Mouse (Mus musculus) midbrain, postnatal 0 days (tissue): ENCODE measurements around the gene Polg. TPM values are rescaled to one million over a fixed set of nuclear protein-coding genes. Genes with fewer than 3 reads are reported as not detected.

Experiments
- ATAC-seq: fragments of 200-750 bp; cut with Nextera tagmentation; 2 replicates; pipeline ENCODE4 v1.8.0; 2017; ENCODE audit warnings: moderate number of reproducible peaks, mild to moderate bottlenecking, moderate TSS enrichment, moderate library complexity; ENCODE audit not compliant: low FRiP score
- DNase-seq: peaks from one replicate; pipeline ENCODE4 v3.0.0-alpha.2; 2015; ENCODE audit warnings: low spot score
- H3K27ac ChIP-seq: fragments of 300-500 bp; sonication (generic); 2 replicates; pipeline ENCODE4 v1.5.1; 2014; ENCODE audit warnings: low read depth, mild to moderate bottlenecking, low read length, mixed read lengths
- H3K27me3 ChIP-seq: fragments of 300-500 bp; sonication (generic); 2 replicates; pipeline ENCODE4 v1.6.1; 2014; ENCODE audit warnings: low read length, control low read depth, mixed read lengths; ENCODE audit not compliant: insufficient read depth
- H3K36me3 ChIP-seq: fragments of 300-500 bp; sonication (generic); 2 replicates; pipeline ENCODE4 v1.6.1; 2014; ENCODE audit warnings: low read length, control low read depth, mixed read lengths; ENCODE audit not compliant: insufficient read depth
- H3K4me1 ChIP-seq: fragments of 300-500 bp; sonication (generic); 2 replicates; pipeline ENCODE4 v1.6.1; 2014; ENCODE audit warnings: mild to moderate bottlenecking, control low read depth, antibody characterized with exemption, low read length, mixed read lengths; ENCODE audit not compliant: insufficient read depth
- H3K4me2 ChIP-seq: fragments of 300-500 bp; sonication (generic); 2 replicates; pipeline ENCODE4 v1.6.1; 2014; ENCODE audit warnings: low read depth, mild to moderate bottlenecking, low read length, mixed read lengths; ENCODE audit not compliant: poor library complexity, severe bottlenecking
- H3K4me3 ChIP-seq: fragments of 300-500 bp; sonication (generic); 2 replicates; pipeline ENCODE4 v1.5.1; 2014; ENCODE audit warnings: low read depth, mild to moderate bottlenecking, low read length, moderate library complexity
- H3K9ac ChIP-seq: fragments of 300-500 bp; sonication (generic); replicated peaks from 2 replicates; pipeline ENCODE4 v1.6.1; 2014; ENCODE audit warnings: mild to moderate bottlenecking, low read length, moderate library complexity, mixed read lengths; ENCODE audit not compliant: poor library complexity, severe bottlenecking
- H3K9me3 ChIP-seq: fragments of 300-500 bp; sonication (generic); 2 replicates; pipeline ENCODE4 v1.6.1; 2016; ENCODE audit warnings: low read length, control low read depth
- CTCF ChIP-seq: IDR thresholded peaks from 2 replicates; pipeline ENCODE4 v1.5.1; 2016; ENCODE audit warnings: antibody characterized with exemption, mild to moderate bottlenecking
- WGBS: fragments of 180-500 bp; shearing (Covaris S2); extraction: QIAGEN DNeasy Blood & Tissue Kit; methylation state at CpG from one replicate; pipeline ENCODE4 v1.1.7; 2014; 5-methylcytosine and 5-hydroxymethylcytosine counted together
- polyA plus RNA-seq: library from polyadenylated mRNA; unstranded; fragments of >200 nt; fragmentation: Nextera tagmentation; extraction: Ambion mirVana; gene quantifications from 2 replicates; pipeline ENCODE4 v1.2.1, GENCODE M21; 2015
- total RNA-seq: library from RNA; depleted of rRNA; stranded (reverse); fragments of >200 nt; gene quantifications from 2 replicates; pipeline ENCODE4 v1.2.3, GENCODE M21; 2014

Polg gene
- total and polyA plus RNA-seq, 2 experiments from 2014 or later, result 18.6 to 46.5 TPM

DNA sequence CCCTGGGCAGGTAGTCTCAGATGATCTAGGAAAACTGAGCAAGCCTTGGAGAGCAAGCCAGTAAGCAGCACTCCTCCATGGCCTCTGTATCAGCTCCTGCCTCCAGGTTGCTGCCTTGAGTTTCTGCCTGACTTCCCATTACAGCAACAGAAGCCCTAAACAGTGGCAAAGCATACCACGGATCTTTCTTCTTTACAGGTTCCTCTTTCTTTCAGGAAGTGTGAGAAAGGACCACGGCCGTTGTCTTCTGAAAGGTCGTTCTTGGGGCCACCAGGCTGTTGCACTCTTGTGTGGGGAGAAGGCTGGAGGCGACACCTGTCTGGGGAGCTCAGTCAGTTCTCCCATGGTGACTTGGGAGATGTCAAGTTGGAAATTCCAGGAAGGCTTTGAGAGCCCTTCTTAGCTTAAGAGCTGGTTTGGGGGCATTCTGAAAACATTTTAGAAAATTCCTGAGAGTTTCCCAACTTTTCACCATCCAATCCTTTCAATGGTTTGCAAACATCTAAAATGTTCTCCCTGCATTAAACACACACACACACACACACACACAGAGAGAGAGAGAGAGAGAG lies 8.8 kb upstream of the Polg start:
- DNase-seq, result no peak
- 0 out of 2 replicates have a peak, but pooled peaks cover 3% of the 10 kb centered on the region for H3K4me1 ChIP-seq
- no peak overlapping the region for H3K4me2 ChIP-seq
- H3K9me3 ChIP-seq, result no peaks in the 10 kb centered on the region
- H3K4me3 ChIP-seq, result no peak overlapping the region
- H3K27me3 ChIP-seq, result no peaks in the 10 kb centered on the region
- H3K9ac ChIP-seq, result no peak overlapping the region
- no peaks in the 10 kb centered on the region for H3K36me3 ChIP-seq
- TF ChIP-seq CTCF, result no peak
- 86% methylated on average over 5 of the region's 5 CpGs for WGBS
- no peak overlapping the region for H3K27ac ChIP-seq
- no peak for ATAC-seq

DNA sequence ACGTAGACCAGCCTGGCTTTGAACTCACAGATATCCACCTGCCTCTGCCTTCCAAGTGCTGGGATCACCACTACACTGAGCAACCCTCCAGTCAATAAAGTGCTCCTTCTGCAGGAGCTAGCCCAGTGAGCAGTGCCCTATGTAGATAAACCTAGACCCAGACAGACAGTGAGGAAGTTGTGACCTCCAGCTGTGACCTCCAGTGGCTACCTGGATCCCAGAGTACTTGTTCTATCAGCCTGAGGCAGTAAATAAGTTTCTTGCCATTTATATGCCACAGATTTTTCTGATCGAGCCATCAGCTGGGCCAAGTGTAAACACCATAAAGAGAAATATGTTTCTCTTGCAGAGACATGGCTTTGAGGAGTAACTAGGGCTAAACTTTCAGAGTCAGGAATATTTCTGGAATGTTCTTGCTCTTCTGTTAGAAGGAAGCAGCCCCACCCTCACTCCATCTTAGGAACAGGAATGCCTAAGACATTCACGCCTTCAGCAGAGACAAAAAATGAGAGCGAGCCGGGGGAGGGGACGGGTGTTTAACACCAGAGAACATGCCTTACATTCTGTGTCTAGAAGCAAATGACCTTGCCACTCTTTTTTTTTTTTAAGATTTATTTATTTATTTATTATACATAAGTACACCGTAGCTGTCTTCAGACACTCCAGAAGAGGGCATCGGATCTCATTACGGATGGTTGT lies 7.5 kb upstream of the Polg start:
- Histone ChIP-seq H3K9me3 (no peaks in the 10 kb centered on the region), H3K27ac (no peak overlapping the region), H3K4me2 (no peak overlapping the region), H3K4me1 (0 out of 2 replicates have a peak, but pooled peaks cover 3% of the 10 kb centered on the region), H3K36me3 (no peaks in the 10 kb centered on the region), H3K27me3 (no peaks in the 10 kb centered on the region), H3K9ac (no peak overlapping the region), H3K4me3 (no peak overlapping the region)
- no peak for TF ChIP-seq CTCF
- 92% methylated on average over 9 of the region's 9 CpGs for WGBS
- DNase-seq, result no peak
- no peak for ATAC-seq

DNA sequence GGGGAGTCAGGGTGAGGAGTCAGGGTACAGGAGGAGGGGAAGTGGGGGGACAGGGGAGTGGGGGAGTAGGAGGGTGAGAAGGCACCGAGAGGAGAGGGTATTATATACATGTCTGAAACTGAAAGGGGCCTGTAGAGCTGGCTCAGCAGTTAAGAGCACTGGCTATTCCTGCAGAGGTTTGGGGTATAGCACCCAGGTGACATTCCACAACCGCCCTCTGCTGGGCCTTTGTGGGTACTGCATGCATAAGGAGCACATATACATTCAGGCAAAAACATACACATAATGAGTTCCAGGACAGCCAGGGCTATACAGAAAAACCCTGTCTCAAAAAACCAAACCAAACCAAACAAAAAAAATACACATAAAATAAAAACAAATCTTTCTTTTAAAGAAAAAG lies 6.6 kb upstream of the Polg start:
- Histone ChIP-seq H3K4me3 (no peak overlapping the region), H3K27ac (no peak overlapping the region), H3K9me3 (no peaks in the 10 kb centered on the region), H3K36me3 (no peaks in the 10 kb centered on the region), H3K4me2 (no peak overlapping the region), H3K4me1 (0 out of 2 replicates have a peak, but pooled peaks cover 3% of the 10 kb centered on the region), H3K27me3 (no peaks in the 10 kb centered on the region), H3K9ac (no peak overlapping the region)
- no peak for ATAC-seq
- peak; percentile 61 for TF ChIP-seq CTCF
- DNase-seq, result peak; percentile 12
- WGBS, result 54% methylated on average over 2 of the region's 2 CpGs

DNA sequence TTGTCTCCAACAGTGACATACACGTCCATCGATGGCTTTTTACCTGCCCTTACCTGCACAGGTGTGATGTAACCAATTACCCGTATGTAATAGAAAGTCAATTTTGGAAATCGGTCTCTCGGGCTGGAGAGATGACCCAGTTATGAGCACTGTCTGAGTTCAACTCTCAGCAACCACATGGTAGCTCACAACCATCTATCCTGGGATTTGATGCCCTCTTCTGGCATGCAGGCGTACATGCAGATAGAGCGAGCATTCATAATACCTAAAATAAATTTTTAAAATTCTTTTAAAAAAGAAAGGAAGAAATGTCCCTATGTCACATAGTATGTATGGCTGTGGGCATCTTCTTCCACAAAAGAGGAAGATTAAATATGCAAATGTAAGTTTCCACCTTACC lies 5.3 kb upstream of the Polg start:
- no peak for ATAC-seq
- Histone ChIP-seq H3K36me3 (no peaks in the 10 kb centered on the region), H3K9ac (no peak overlapping the region), H3K27ac (no peak overlapping the region), H3K4me1 (0 out of 2 replicates have a peak, but pooled peaks cover 3% of the 10 kb centered on the region), H3K27me3 (no peaks in the 10 kb centered on the region), H3K4me3 (no peak overlapping the region), H3K4me2 (no peak overlapping the region), H3K9me3 (no peaks in the 10 kb centered on the region)
- DNase-seq, result no peak
- WGBS, result 65% methylated on average over 7 of the region's 7 CpGs
- peak; percentile 57 for TF ChIP-seq CTCF

DNA sequence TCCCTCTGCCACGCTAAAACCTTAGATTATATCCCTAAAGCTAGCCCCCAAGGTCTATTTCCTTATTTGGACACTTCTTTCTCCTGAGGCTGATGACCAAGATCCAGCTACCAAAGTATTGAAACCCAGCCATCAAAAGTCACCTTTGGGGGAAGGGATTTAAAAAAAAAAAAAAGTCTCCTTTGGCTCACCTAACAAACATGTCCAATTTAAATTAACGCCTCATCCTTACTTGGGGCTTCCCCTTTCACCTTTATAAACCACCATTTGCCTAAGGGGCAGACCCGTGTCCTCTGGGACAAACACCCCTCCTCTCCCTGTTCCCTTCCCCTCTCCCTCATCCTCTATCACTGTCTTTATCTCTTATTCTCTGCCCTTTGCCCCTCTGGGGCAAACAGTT lies 4.6 kb upstream of the Polg start:
- 60% methylated on average over 3 of the region's 3 CpGs for WGBS
- no peak overlapping the region for H3K4me2 ChIP-seq
- no peak for DNase-seq

DNA sequence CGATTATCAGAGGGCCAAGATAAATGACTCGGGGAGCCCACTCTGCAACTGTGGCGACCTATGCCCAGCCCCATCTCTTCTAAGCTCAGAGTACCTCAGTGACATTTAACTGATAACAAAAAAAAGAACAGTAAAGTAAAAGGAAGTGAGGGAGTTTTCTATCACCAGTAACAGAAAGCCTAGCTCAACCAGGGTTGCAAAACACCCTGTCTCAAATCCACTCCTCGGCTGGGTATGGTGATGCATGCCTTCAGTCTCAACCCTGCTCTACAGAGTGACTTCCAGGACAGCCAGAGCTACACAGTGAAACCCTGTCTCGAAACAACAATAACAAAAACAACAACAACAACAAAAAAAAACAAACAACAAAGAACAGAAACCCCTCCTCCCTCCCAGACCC lies 3.6 kb upstream of the Polg start:
- Histone ChIP-seq H3K9ac (no peak overlapping the region), H3K27ac (no peak overlapping the region), H3K27me3 (no peaks in the 10 kb centered on the region), H3K4me2 (no peak overlapping the region), H3K4me1 (0 out of 2 replicates have a peak, but pooled peaks cover 6% of the 10 kb centered on the region), H3K4me3 (no peak overlapping the region), H3K9me3 (no peaks in the 10 kb centered on the region), H3K36me3 (no peaks in the 10 kb centered on the region)
- WGBS, result 75% methylated on average over 5 of the region's 5 CpGs
- ATAC-seq, result no peak
- DNase-seq, result no peak
- no peak for TF ChIP-seq CTCF

More for the DNA sequence above, 4.6 kb upstream of the Polg start:
- no peak for TF ChIP-seq CTCF
- Histone ChIP-seq H3K27ac (no peak overlapping the region), H3K9ac (no peak overlapping the region), H3K9me3 (no peaks in the 10 kb centered on the region), H3K4me3 (no peak overlapping the region), H3K4me1 (0 out of 2 replicates have a peak, but pooled peaks cover 3% of the 10 kb centered on the region), H3K36me3 (no peaks in the 10 kb centered on the region), H3K27me3 (no peaks in the 10 kb centered on the region)
- ATAC-seq, result no peak
